Mouse (Mus musculus) heart, adult 2 months (tissue): ENCODE results near the gene Olfr1085. TPM values are rescaled to one million over a fixed set of nuclear protein-coding genes. Genes with fewer than 3 reads are reported as not detected.
"Not testable (repeated sequence)": the region's sequence is repeated elsewhere in the genome, so short reads cannot be mapped to it uniquely, and the experiment has no call there.

ENCODE experiments used
- DNase-seq, 2 experiments: peaks; one replicate each; pipeline ENCODE4 v3.0.0; 2021
- H3K27ac ChIP-seq: fragments of 200-600 bp; 2 replicates; pipeline ENCODE4 v1.8.1; 2022
- H3K27me3 ChIP-seq: fragments of 200-500 bp; 2 replicates; pipeline ENCODE4 v1.6.1; 2012; ENCODE audit warnings: mild to moderate bottlenecking, low read length, inconsistent platforms, mixed read lengths; ENCODE audit not compliant: control insufficient read depth, insufficient read depth
- H3K36me3 ChIP-seq: fragments of 200-500 bp; 2 replicates; pipeline ENCODE4 v1.6.1; 2012; ENCODE audit warnings: low read length, inconsistent platforms; ENCODE audit not compliant: control insufficient read depth, insufficient read depth
- H3K4me1 ChIP-seq: fragments of 200-500 bp; 2 replicates; pipeline ENCODE4 v1.6.1; 2011; ENCODE audit warnings: low read length; ENCODE audit not compliant: control insufficient read depth, insufficient read depth
- H3K4me3 ChIP-seq: fragments of 200-600 bp; 2 replicates; pipeline ENCODE4 v1.8.1; 2022
- H3K79me2 ChIP-seq: fragments of 200-500 bp; replicated peaks from 2 replicates; pipeline ENCODE4 v1.6.1; 2012; ENCODE audit warnings: mild to moderate bottlenecking, inconsistent platforms, low read length, moderate library complexity, mixed read lengths; ENCODE audit not compliant: control insufficient read depth, insufficient read depth
- H3K9ac ChIP-seq: fragments of 200-500 bp; 2 replicates; pipeline ENCODE4 v1.6.1; 2012; ENCODE audit warnings: low read depth, mild to moderate bottlenecking, control low read depth, inconsistent platforms, low read length, mixed read lengths
- CTCF ChIP-seq: fragments of 200-600 bp; IDR thresholded peaks from 2 replicates; pipeline ENCODE4 v1.8.1; 2022; ENCODE audit warnings: antibody characterized with exemption, mild to moderate bottlenecking, moderate library complexity
- EP300 ChIP-seq: fragments of 200-500 bp; IDR thresholded peaks from 2 replicates; pipeline ENCODE4 v1.6.1; 2011; ENCODE audit warnings: low read depth, low read length, control low read depth; ENCODE audit not compliant: insufficient read depth
- POLR2A ChIP-seq: fragments of 200-500 bp; IDR thresholded peaks from 2 replicates; pipeline ENCODE4 v1.6.1; 2011; ENCODE audit warnings: mild to moderate bottlenecking, low read depth, low read length, control low read depth; ENCODE audit not compliant: insufficient read depth
- WGBS: fragments of 180-500 bp; shearing (Covaris S2); methylation state at CpG from one replicate; pipeline ENCODE4 v1.1.7; 2018; 5-methylcytosine and 5-hydroxymethylcytosine counted together
- intact Hi-C: fragments of 180-260 bp; cut with DNase I; formaldehyde crosslinking; loops from one replicate; pipeline ENCODE4 v1.15.1; 2025
- long read RNA-seq: library from polyadenylated mRNA; stranded (forward); transcript quantifications from one replicate; pipeline ENCODE4 v2.0.0, GENCODE M21; 2021
- polyA plus RNA-seq: library from polyadenylated mRNA; depleted of rRNA; stranded (reverse); fragments of >200 nt; gene quantifications from 2 replicates; pipeline ENCODE4 v1.2.3, GENCODE M21; 2012; rRNA removed
- total RNA-seq, 2 experiments: library from RNA; stranded (reverse); gene quantifications; 2 replicates each; pipeline ENCODE4 v1.2.3; 2021

The Olfr1085 gene
- not detected for total RNA-seq
- not detected in 2 replicates for polyA plus RNA-seq
- long read RNA-seq, result 0 reads

GRCm38 (mm10) chr2:86661919-86662318 is at the start of gene Olfr1085:
Gene Olfr1085 (minus strand): TSS chr2:86662019.
- Histone ChIP-seq H3K4me3 (no peak within 1 kb of the TSS), H3K79me2 (no peaks in the 10 kb centered on the region), H3K36me3 (no peaks in the 10 kb centered on the region), H3K27ac (no peak within 1 kb of the TSS), H3K4me1 (no peaks in the 10 kb centered on the region), H3K9ac (no peak within 1 kb of the TSS), H3K27me3 (no peaks in the 10 kb centered on the region)
- no peak for TF ChIP-seq POLR2A
- no peak for TF ChIP-seq CTCF
- no peak for TF ChIP-seq EP300
- WGBS, result 15% methylated on average over 1 of the region's 1 CpGs
- intact Hi-C loops, result no loop called here
- DNase-seq, result no peak

- no peaks in the 10 kb centered on the region for H3K79me2 ChIP-seq
Observed at GRCm38 (mm10) chr2:86698295-86698694, 36.5 kb upstream of the Olfr1085 start, which contains the start of gene Olfr1087. Gene Olfr1087 (minus strand): TSS chr2:86698395.

GRCm38 (mm10) chr2:86679992-86680391 is 18.2 kb upstream of the Olfr1085 start, which contains the start of gene Olfr1086:
Gene Olfr1086 (minus strand): TSS chr2:86680092.
- WGBS, result 66% methylated on average over 2 of the region's 2 CpGs
- intact Hi-C loops, result no loop called here

More at GRCm38 (mm10) chr2:86698295-86698694, 36.5 kb upstream of the Olfr1085 start, which contains the start of gene Olfr1087:
- intact Hi-C loops, result no loop called here
- Histone ChIP-seq H3K4me3 (no peak within 1 kb of the TSS), H3K27me3 (no peaks in the 10 kb centered on the region), H3K36me3 (no peaks in the 10 kb centered on the region), H3K9ac (no peak within 1 kb of the TSS), H3K27ac (no peak within 1 kb of the TSS), H3K4me1 (no peaks in the 10 kb centered on the region)
- no peak for DNase-seq
- TF ChIP-seq POLR2A, result no peak
- no peak for TF ChIP-seq EP300
- TF ChIP-seq CTCF, result no peak

GRCm38 (mm10) chr2:86639625-86640024 is 22.2 kb downstream of the Olfr1085 start, which contains the start of gene Olfr1084:
Gene Olfr1084 (minus strand): TSS chr2:86639725.
- H3K27me3 ChIP-seq, intact Hi-C loops, DNase-seq, H3K4me1 ChIP-seq, H3K4me3 ChIP-seq, H3K36me3 ChIP-seq, H3K27ac ChIP-seq, H3K9ac ChIP-seq, H3K79me2 ChIP-seq: not testable (repeated sequence)
- 72% methylated on average over 1 of the region's 1 CpGs for WGBS

More at GRCm38 (mm10) chr2:86679992-86680391, 18.2 kb upstream of the Olfr1085 start, which contains the start of gene Olfr1086:
- Histone ChIP-seq H3K27me3 (no peaks in the 10 kb centered on the region), H3K79me2 (no peaks in the 10 kb centered on the region), H3K4me3 (no peak within 1 kb of the TSS), H3K27ac (no peak within 1 kb of the TSS), H3K4me1 (no peaks in the 10 kb centered on the region), H3K9ac (no peak within 1 kb of the TSS), H3K36me3 (no peaks in the 10 kb centered on the region)
- DNase-seq, result no peak
- TF ChIP-seq POLR2A (no peak), EP300 (no peak), CTCF (no peak)

Other genes starting within 250 kb of the Olfr1085 start
- gene Olfr1061, start 248.0 kb downstream of the Olfr1085 start, total RNA-seq, result not detected
- gene Olfr1061, start 248.0 kb downstream of the Olfr1085 start, polyA plus RNA-seq, result not detected in 2 replicates
- gene Olfr1062, start 235.3 kb downstream of the Olfr1085 start, total RNA-seq, result not detected
- not detected in 2 replicates for gene Olfr1062, start 235.3 kb downstream of the Olfr1085 start, polyA plus RNA-seq
- not detected for gene Olfr1065, start 211.4 kb downstream of the Olfr1085 start, total RNA-seq
- not detected in 2 replicates for gene Olfr1065, start 211.4 kb downstream of the Olfr1085 start, polyA plus RNA-seq
- gene Olfr1066, start 205.8 kb downstream of the Olfr1085 start, total RNA-seq, result not detected
- gene Olfr1066, start 205.8 kb downstream of the Olfr1085 start, polyA plus RNA-seq, result not detected in 2 replicates
- not detected for gene Olfr228, start 174.6 kb downstream of the Olfr1085 start, total RNA-seq
- gene Olfr228, start 174.6 kb downstream of the Olfr1085 start, polyA plus RNA-seq, result not detected in 2 replicates
- gene Olfr1076, start 153.6 kb downstream of the Olfr1085 start, total RNA-seq, result not detected
- gene Olfr1076, start 153.6 kb downstream of the Olfr1085 start, polyA plus RNA-seq, result not detected in 2 replicates
- gene Olfr1079, start 119.5 kb downstream of the Olfr1085 start, total RNA-seq, result not detected
- not detected in 2 replicates for gene Olfr1079, start 119.5 kb downstream of the Olfr1085 start, polyA plus RNA-seq
- not detected for gene Olfr1080, start 103.8 kb downstream of the Olfr1085 start, total RNA-seq
- gene Olfr1080, start 103.8 kb downstream of the Olfr1085 start, polyA plus RNA-seq, result not detected in 2 replicates
- gene Olfr1082, start 63.1 kb downstream of the Olfr1085 start, total RNA-seq, result not detected
- not detected in 2 replicates for gene Olfr1082, start 63.1 kb downstream of the Olfr1085 start, polyA plus RNA-seq
- not detected for gene Olfr1084, start 22.3 kb downstream of the Olfr1085 start, total RNA-seq
- not detected in 2 replicates for gene Olfr1084, start 22.3 kb downstream of the Olfr1085 start, polyA plus RNA-seq
- gene Olfr1086, start 18.1 kb upstream of the Olfr1085 start, total RNA-seq, result not detected
- gene Olfr1086, start 18.1 kb upstream of the Olfr1085 start, polyA plus RNA-seq, result not detected in 2 replicates
- gene Olfr1087, start 36.4 kb upstream of the Olfr1085 start, total RNA-seq, result not detected
- not detected in 2 replicates for gene Olfr1087, start 36.4 kb upstream of the Olfr1085 start, polyA plus RNA-seq
- gene Olfr1089, start 71.7 kb upstream of the Olfr1085 start, total RNA-seq, result not detected
- not detected in 2 replicates for gene Olfr1089, start 71.7 kb upstream of the Olfr1085 start, polyA plus RNA-seq
- gene Olfr1090, start 97.0 kb upstream of the Olfr1085 start, total RNA-seq, result not detected
- gene Olfr1090, start 97.0 kb upstream of the Olfr1085 start, polyA plus RNA-seq, result not detected in 2 replicates
- gene Olfr1093, start 120.5 kb upstream of the Olfr1085 start, total RNA-seq, result not detected
- not detected in 2 replicates for gene Olfr1093, start 120.5 kb upstream of the Olfr1085 start, polyA plus RNA-seq
- not detected for gene Olfr141, start 148.0 kb upstream of the Olfr1085 start, total RNA-seq
- gene Olfr141, start 148.0 kb upstream of the Olfr1085 start, polyA plus RNA-seq, result not detected in 2 replicates
- not detected for gene Olfr1094, start 162.6 kb upstream of the Olfr1085 start, total RNA-seq
- not detected in 2 replicates for gene Olfr1094, start 162.6 kb upstream of the Olfr1085 start, polyA plus RNA-seq
- not detected for gene Olfr1095, start 189.7 kb upstream of the Olfr1085 start, total RNA-seq
- not detected in 2 replicates for gene Olfr1095, start 189.7 kb upstream of the Olfr1085 start, polyA plus RNA-seq
- not detected for gene Gm13723, start 212.8 kb upstream of the Olfr1085 start, total RNA-seq
- not detected in 2 replicates for gene Gm13723, start 212.8 kb upstream of the Olfr1085 start, polyA plus RNA-seq
- gene Olfr1097, start 230.2 kb upstream of the Olfr1085 start, total RNA-seq, result not detected
- gene Olfr1097, start 230.2 kb upstream of the Olfr1085 start, polyA plus RNA-seq, result not detected in 2 replicates